ENCODE assay signal across 9 mouse cellular contexts in the genomic region with DNA sequence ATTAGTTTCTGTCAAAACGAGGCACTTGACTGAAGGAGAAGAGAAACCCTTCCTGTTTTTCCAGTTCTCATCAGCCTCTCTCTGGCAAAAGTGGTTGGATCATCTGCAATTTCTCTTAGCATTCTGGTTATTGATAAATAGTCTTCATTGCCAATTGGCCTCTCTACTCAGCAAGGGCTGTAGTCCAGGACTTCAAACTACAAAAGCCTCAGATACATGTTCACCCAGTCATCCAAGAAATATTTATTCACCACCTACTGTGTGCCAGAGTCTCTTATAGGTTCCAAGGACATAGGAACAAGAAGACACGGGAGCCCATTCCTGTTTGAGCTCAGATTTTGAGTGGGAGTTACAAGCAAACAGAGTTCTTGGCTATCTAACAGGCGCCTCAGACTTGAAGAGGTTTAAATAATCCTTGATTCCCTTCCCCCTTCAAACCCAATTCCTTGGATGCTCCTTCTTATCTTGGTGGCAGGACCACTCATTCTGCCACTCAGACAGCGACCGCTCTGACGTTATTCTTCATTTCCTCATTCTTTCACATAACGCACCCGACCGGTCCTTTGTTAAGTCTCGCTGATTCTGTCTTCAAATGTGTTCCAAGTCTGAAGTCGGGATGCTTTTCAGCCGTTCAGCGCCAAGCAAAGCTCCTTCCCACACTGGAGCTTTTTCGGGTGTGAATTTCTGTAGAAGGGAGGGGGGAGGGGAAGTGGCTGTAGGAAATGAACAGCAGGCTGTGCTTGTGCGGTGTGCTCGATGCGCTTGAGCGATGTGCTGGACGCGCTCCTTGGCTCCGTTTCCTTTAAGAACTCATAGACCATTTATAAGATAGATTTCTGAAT. TPM values are rescaled to one million over a fixed set of nuclear protein-coding genes. Genes with fewer than 3 reads are reported as not detected.
A peak's percentile ranks its signal among the peaks of the same experiment; 100 is the strongest.
DNase-seq lines count a peak whose midpoint lies in the region; ATAC-seq lines count a peak whose summit lies in the region.
"Had no signal": no experiment of that assay in that cellular context is flagged by ENCODE, and none has a peak within 500 bp of the region (broad histone marks: within the 10 kb centered on the region; RNA-seq: fewer than 3 reads in every experiment).

No protein-coding gene starts in this region.

- peak; percentile 3 for DNase-seq in ovary, postnatal 36 days (ENCODE audit: low spot score)
- no peak for DNase-seq in ovary, adult 18-20 months (ENCODE audit: low spot score)
- DNase-seq in hindbrain, embryonic 10.5 days (ENCODE audit: low spot score) = peak; percentile 12
- peak; percentile 32 to 40 for DNase-seq in layer of hippocampus, postnatal 10 days (ENCODE audit: low spot score in 2 of 2)
- DNase-seq in yolk sac, embryonic 10.5 days (ENCODE audit: low spot score) = no peak
- DNase-seq in natural killer cell, adult 2 months (ENCODE audit: low spot score in 2 of 2) = no peak

- WGBS in forebrain, embryonic 15.5 days = 26% methylated on average over 21 of the region's 21 CpGs
- 52% methylated on average over 21 of the region's 21 CpGs for WGBS in hindbrain, embryonic 10.5 days
- 54% methylated on average over 21 of the region's 21 CpGs for WGBS in neural tube, embryonic 14.5 days

- H3K27ac ChIP-seq in forebrain, embryonic 15.5 days (replicated peaks) = peak overlapping the region; percentile 74
- H3K27ac ChIP-seq in hindbrain, embryonic 10.5 days = peak overlapping the region; percentile 41; the same call in 1 of the 2 replicates
- H3K27ac ChIP-seq in neural tube, embryonic 14.5 days (ENCODE audit: low read depth, low read length) = no peak overlapping the region

- peaks cover 10% of the 10 kb centered on the region for H3K4me1 ChIP-seq in forebrain, embryonic 15.5 days
- H3K4me1 ChIP-seq in hindbrain, embryonic 10.5 days (replicated peaks) = peaks cover 4% of the 10 kb centered on the region
- no peaks in the 10 kb centered on the region for H3K4me1 ChIP-seq in neural tube, embryonic 14.5 days (ENCODE audit: control insufficient read depth, insufficient read depth, low read length)

- H3K4me3 ChIP-seq in forebrain, embryonic 15.5 days = peak overlapping the region; percentile 30
- peak overlapping the region; percentile 33; the same call in 1 of the 2 replicates for H3K4me3 ChIP-seq in hindbrain, embryonic 10.5 days
- no peak overlapping the region; the same call in 1 of the 2 replicates for H3K4me3 ChIP-seq in neural tube, embryonic 14.5 days (ENCODE audit: low read depth, low read length)

- no peaks in the 10 kb centered on the region for H3K27me3 ChIP-seq in forebrain, embryonic 15.5 days
- H3K27me3 ChIP-seq in hindbrain, embryonic 10.5 days (ENCODE audit: insufficient read depth, poor library complexity, severe bottlenecking) = no peaks in the 10 kb centered on the region; the same call in 1 of the 2 replicates
- H3K27me3 ChIP-seq in neural tube, embryonic 14.5 days (ENCODE audit: control insufficient read depth, insufficient read depth, low read length) = no peaks in the 10 kb centered on the region

- peak overlapping the region; percentile 18 for H3K9ac ChIP-seq in forebrain, embryonic 15.5 days (replicated peaks)
- no peak overlapping the region for H3K9ac ChIP-seq in neural tube, embryonic 14.5 days (replicated peaks; ENCODE audit: low read depth, low read length)

- H3K9me3 ChIP-seq in forebrain, embryonic 15.5 days = no peaks in the 10 kb centered on the region
- H3K9me3 ChIP-seq in hindbrain, embryonic 10.5 days = no peaks in the 10 kb centered on the region
- no peaks in the 10 kb centered on the region for H3K9me3 ChIP-seq in neural tube, embryonic 14.5 days (ENCODE audit: control insufficient read depth, low read length)

- no peaks in the 10 kb centered on the region for H3K36me3 ChIP-seq in forebrain, embryonic 15.5 days
- no peaks in the 10 kb centered on the region for H3K36me3 ChIP-seq in hindbrain, embryonic 10.5 days
- no peaks in the 10 kb centered on the region for H3K36me3 ChIP-seq in neural tube, embryonic 14.5 days (ENCODE audit: control insufficient read depth, insufficient read depth, low read length)

- H3K4me2 ChIP-seq in forebrain, embryonic 15.5 days (replicated peaks) = peak overlapping the region; percentile 41
- H3K4me2 ChIP-seq in neural tube, embryonic 14.5 days (ENCODE audit: low read depth, low read length) = peak overlapping the region; percentile 23; the same call in 1 of the 2 replicates

- ATAC-seq in forebrain, embryonic 15.5 days (replicated peaks) = peak; percentile 75
- no peak for ATAC-seq in neural tube, embryonic 14.5 days (ENCODE audit: low read depth)

RNA-seq across cellular contexts. Expression of a gene that starts 5.7 kb away (rescaled TPM):
- 0.23 and 0.51 TPM in 2 replicates for polyA plus RNA-seq in forebrain, embryonic 15.5 days (2015; fragmentation: Nextera tagmentation; extraction: Ambion mirVana)
- not detected in 2 replicates for polyA plus RNA-seq in hindbrain, embryonic 10.5 days (2016; fragmentation: Nextera tagmentation; extraction: Ambion mirVana)
- under 1 TPM in 1 of 2 experiments, not detected in 1; 0.43 TPM for total RNA-seq in layer of hippocampus, postnatal 10 days (2021)
- polyA plus RNA-seq in neural tube, embryonic 14.5 days (2014; fragmentation: Nextera tagmentation; extraction: Ambion mirVana) = not detected in 2 replicates
- total RNA-seq: left cerebral cortex, adult 8-10 months had no signal

RNA-seq across cellular contexts. Expression of a gene that starts 24.5 kb away (rescaled TPM):
- 25.6 and 27.2 TPM in 2 replicates for polyA plus RNA-seq in forebrain, embryonic 15.5 days (2015; fragmentation: Nextera tagmentation; extraction: Ambion mirVana)
- polyA plus RNA-seq in hindbrain, embryonic 10.5 days (2016; fragmentation: Nextera tagmentation; extraction: Ambion mirVana) = 29.8 and 36.3 TPM in 2 replicates
- 10 to 100 TPM; 49.1 to 53.2 TPM for total RNA-seq in layer of hippocampus, postnatal 10 days (2021)
- 35.5 and 48.9 TPM in 2 replicates for polyA plus RNA-seq in neural tube, embryonic 14.5 days (2014; fragmentation: Nextera tagmentation; extraction: Ambion mirVana)

RNA-seq across cellular contexts. Expression of a gene that starts 37.8 kb away (rescaled TPM):
- polyA plus RNA-seq in forebrain, embryonic 15.5 days (2015; fragmentation: Nextera tagmentation; extraction: Ambion mirVana) = 0.14 and 0.20 TPM in 2 replicates
- polyA plus RNA-seq in hindbrain, embryonic 10.5 days (2016; fragmentation: Nextera tagmentation; extraction: Ambion mirVana) = 0.48 and 0.75 TPM in 2 replicates
- total RNA-seq in layer of hippocampus, postnatal 10 days (2021) = under 1 TPM; 0.45 to 0.82 TPM
- 0.22 and 0.25 TPM in 2 replicates for polyA plus RNA-seq in neural tube, embryonic 14.5 days (2014; fragmentation: Nextera tagmentation; extraction: Ambion mirVana)

Comparison
In these comparisons a context has a peak if more than half of its experiments do, and no peak if none do; other contexts are left out.
1. DNase-seq: peak in ovary, postnatal 36 days (single experiment), hindbrain, embryonic 10.5 days (single experiment) and layer of hippocampus, postnatal 10 days (2 of 2); none in ovary, adult 18-20 months (single experiment), yolk sac, embryonic 10.5 days (single experiment) and natural killer cell, adult 2 months (0 of 2).